Mouse (Mus musculus) hematopoietic stem cell, adult 5-6 weeks (primary cell): ENCODE data around the gene Olfr1082. TPM values are rescaled to one million over a fixed set of nuclear protein-coding genes. Genes with fewer than 3 reads are reported as not detected.
"Not testable (repeated sequence)": the region's sequence is repeated elsewhere in the genome, so short reads cannot be mapped to it uniquely, and the experiment has no call there.

Source experiments
- ATAC-seq, 2 experiments: fragments of 125-278 bp in 1 of 2; replicated peaks in 1 of 2; 2 replicates each; pipeline ENCODE4 v1.8.0; 2016 to 2017; ENCODE audit warnings: inconsistent platforms in 2 of 2, mild to moderate bottlenecking in 2 of 2, moderate number of reproducible peaks in 2 of 2, low read depth in 1 of 2, moderate TSS enrichment in 1 of 2; ENCODE audit not compliant: low FRiP score in 2 of 2, poor library complexity in 2 of 2, severe bottlenecking in 2 of 2, insufficient read depth in 1 of 2, low TSS enrichment in 1 of 2
- total RNA-seq: library from RNA; stranded (forward); fragments of 172-1452, 232-1000 nt; gene quantifications from 2 replicates; pipeline ENCODE4 v1.2.3, GENCODE M21; 2017

The Olfr1082 gene
- total RNA-seq, result not detected in 2 replicates

GRCm38 (mm10) chr2:86598866-86599265 lies at the start of gene Olfr1082:
Olfr1082 (minus strand) TSS chr2:86598966.
- ATAC-seq, result not testable (repeated sequence)

GRCm38 (mm10) chr2:86639625-86640024 lies 40.9 kb upstream of the Olfr1082 start, which contains the start of gene Olfr1084:
Olfr1084 (minus strand) TSS chr2:86639725.
- ATAC-seq, result not testable (repeated sequence)

DNA sequence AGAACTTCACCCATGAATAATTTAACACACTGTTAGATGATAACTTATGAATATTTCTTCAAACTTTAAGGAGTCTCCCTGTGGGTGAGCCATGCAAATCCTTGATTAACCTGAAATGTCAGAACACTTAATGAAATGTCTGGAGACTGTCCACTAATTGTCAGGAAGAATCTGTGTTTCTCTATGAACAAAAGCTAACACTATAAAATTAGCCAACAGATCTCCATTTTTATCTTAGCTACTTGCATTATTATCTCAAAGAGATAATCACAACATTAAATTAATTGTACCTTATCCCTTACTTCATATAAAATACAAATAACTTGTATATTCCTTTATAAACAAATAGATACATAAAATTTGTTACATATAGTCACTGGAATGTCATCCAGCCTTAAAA lies 40.6 kb downstream of the Olfr1082 start, which contains the start of gene Olfr1080:
Gene Olfr1080 (minus strand): TSS at position 101 of the 400 bp plus-strand sequence.
- not testable (repeated sequence) for ATAC-seq

Other genes with a start within 250 kb of the Olfr1082 start
- gene Olfr1055, start 248.7 kb downstream of the Olfr1082 start, total RNA-seq, result not detected in 2 replicates
- gene Olfr1056, start 236.5 kb downstream of the Olfr1082 start, total RNA-seq, result not detected in 2 replicates
- gene Olfr1057, start 220.6 kb downstream of the Olfr1082 start, total RNA-seq, result not detected in 2 replicates
- gene Olfr1058, start 210.4 kb downstream of the Olfr1082 start, total RNA-seq, result not detected in 2 replicates
- not detected in 2 replicates for gene Olfr1061, start 184.9 kb downstream of the Olfr1082 start, total RNA-seq
- not detected in 2 replicates for gene Olfr1062, start 172.2 kb downstream of the Olfr1082 start, total RNA-seq
- not detected in 2 replicates for gene Olfr1065, start 148.4 kb downstream of the Olfr1082 start, total RNA-seq
- gene Olfr1066, start 142.7 kb downstream of the Olfr1082 start, total RNA-seq, result not detected in 2 replicates
- not detected in 2 replicates for gene Olfr228, start 111.6 kb downstream of the Olfr1082 start, total RNA-seq
- gene Olfr1076, start 90.5 kb downstream of the Olfr1082 start, total RNA-seq, result not detected in 2 replicates
- gene Olfr1079, start 56.5 kb downstream of the Olfr1082 start, total RNA-seq, result not detected in 2 replicates
- gene Olfr1080, start 40.7 kb downstream of the Olfr1082 start, total RNA-seq, result not detected in 2 replicates
- gene Olfr1084, start 40.8 kb upstream of the Olfr1082 start, total RNA-seq, result not detected in 2 replicates
- gene Olfr1085, start 63.1 kb upstream of the Olfr1082 start, total RNA-seq, result not detected in 2 replicates
- gene Olfr1086, start 81.1 kb upstream of the Olfr1082 start, total RNA-seq, result not detected in 2 replicates
- not detected in 2 replicates for gene Olfr1087, start 99.4 kb upstream of the Olfr1082 start, total RNA-seq
- not detected in 2 replicates for gene Olfr1089, start 134.7 kb upstream of the Olfr1082 start, total RNA-seq
- not detected in 2 replicates for gene Olfr1090, start 160.0 kb upstream of the Olfr1082 start, total RNA-seq
- not detected in 2 replicates for gene Olfr1093, start 183.5 kb upstream of the Olfr1082 start, total RNA-seq
- not detected in 2 replicates for gene Olfr141, start 211.1 kb upstream of the Olfr1082 start, total RNA-seq
- gene Olfr1094, start 225.7 kb upstream of the Olfr1082 start, total RNA-seq, result not detected in 2 replicates